Mouse (Mus musculus) cerebellum, postnatal 10 days (tissue): ENCODE data around the gene Pck2.

Experiments used
- DNase-seq, 2 experiments: peaks; one replicate each; pipeline ENCODE4 v3.0.0; 2021; ENCODE audit warnings: mixed read lengths in 2 of 2

Pck2 gene

DNA sequence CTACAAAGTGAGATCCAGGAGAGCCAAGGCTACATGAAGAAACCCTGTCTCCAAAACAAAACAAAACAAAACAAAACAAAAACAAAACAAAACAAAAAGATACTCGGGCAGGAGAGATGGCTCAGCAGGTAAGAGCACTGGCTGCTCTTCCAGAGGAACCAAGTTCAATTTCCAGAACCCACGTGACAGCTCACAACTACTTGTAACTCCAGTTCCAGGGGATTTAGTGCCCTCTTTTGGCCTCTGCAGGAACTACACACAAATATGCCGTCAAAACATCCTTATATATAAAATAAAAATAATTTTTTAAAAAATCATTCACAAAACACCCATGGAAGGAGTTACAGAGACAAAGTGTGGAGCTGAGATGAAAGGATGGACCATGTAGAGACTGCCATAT is 12.1 kb upstream of the Pck2 start:
- peak; percentile 54 to 71 for DNase-seq

- DNase-seq: peak; percentile 81 to 85
Observed at GRCm38 (mm10) chr14:55536116-55536745, 3.8 kb upstream of the Pck2 start.

DNA sequence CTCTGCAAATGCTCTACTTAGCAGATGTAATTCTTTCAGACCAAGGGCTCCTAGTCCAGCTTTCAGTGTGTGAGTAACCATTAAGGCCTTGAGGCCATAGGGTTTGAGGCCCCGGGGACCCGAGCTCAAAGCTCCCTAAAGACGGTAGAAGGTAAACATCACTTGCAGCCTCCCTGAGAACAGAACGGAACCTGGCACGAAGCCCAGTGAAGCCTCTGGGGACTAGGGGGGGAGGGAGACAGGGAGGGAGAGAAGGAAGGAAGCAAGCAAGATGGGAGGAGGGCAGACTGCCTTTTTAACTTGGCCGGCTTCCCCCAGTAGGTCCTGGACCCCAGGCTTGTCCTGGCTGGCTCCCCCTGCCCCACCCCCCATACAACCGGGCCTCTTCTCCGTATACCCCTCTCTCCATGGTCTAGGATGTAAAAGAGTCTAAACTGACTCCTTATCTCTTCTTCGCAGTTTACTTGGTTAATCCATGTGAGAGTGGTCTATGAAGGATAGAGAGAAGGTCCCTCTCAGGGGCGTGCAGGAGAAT is 788 bp downstream of the Pck2 start:
- peak; percentile 93 to 95 for DNase-seq

- DNase-seq: no peak
Observed at GRCm38 (mm10) chr14:55542268-55542667, 2.2 kb downstream of the Pck2 start.

GRCm38 (mm10) chr14:55544334-55544733 is 4.3 kb downstream of the Pck2 start:
- peak; percentile 72 to 76 for DNase-seq

DNA sequence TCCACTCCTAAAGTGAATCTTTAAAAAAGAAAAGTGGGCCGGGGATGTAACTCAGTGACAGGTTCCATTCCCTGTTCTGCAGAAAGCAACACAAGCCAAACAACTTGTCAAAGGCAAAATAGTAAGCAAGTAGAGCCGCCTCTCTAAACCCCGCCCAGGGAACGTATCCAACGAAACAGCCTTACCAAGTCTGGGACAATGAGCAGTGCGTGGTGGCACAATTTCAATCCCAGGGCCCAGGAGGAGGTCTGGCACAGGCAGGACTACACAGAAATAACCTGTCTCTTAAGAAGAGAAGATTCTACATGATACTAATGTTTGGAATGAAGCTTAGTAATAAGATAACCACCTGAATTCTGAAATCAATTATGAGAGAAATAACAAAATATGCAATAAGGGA is 10.1 kb downstream of the Pck2 start:
- DNase-seq: peak; percentile 49 to 50

DNA sequence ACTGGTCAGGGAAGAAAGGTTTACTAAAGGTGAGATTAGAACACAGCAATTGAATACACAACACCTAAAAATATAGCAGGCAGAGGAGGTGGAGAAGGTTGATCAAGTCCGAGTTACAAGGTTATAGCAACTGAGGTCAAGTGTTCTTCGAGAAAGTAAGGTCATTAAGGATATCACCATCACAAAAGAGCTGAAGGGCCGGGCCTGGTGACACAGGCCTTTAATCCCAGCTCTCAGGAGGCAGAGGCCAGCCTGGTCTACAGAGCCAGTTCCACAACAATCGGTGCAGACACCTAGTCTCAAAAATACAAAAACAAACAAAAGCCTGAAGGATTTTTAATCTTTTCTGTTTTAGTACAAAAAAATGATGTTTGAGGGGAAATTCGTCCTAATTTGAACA is 11.3 kb downstream of the Pck2 start:
- no peak for DNase-seq

GRCm38 (mm10) chr14:55551794-55552193 is 11.7 kb downstream of the Pck2 start:
- DNase-seq: no peak

DNA sequence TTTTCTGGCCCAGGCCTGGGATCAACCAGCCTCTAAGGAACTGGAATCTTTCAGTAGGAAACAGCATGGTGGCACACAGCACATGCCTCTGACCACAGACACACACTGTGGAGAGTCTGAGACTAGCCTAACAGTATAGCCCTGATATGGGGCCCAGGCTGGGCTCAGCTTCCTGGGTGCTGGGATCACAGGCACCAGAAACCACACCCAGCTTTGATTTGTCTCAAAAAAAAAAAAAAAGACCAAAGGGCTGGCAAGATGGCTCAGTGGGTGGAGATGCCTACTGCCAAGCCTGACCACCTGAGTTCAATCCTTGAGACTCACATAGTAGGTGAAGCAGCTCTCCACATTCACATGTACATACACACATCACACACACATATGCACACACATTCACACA is 14.6 kb downstream of the Pck2 start:
- no peak for DNase-seq

DNA sequence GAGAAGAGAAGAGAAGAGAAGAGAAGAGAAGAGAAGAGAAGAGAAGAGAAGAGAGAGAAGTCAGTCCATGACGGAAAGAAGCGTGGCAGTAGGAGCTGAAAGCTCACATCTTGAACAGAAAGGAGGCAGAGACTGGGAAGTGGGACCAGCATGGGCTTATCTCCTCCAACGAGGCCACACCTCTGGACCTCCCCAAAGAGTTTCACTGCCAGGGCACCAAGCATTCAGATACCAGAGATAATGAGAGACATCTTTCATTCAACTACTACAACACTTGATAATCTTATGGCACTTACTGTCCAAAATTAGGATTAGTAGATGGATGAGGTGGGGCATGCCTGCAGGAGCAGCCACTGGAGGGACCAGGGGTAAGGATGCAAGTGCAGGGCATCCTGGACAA is 15.7 kb downstream of the Pck2 start:
- DNase-seq: no peak

DNA sequence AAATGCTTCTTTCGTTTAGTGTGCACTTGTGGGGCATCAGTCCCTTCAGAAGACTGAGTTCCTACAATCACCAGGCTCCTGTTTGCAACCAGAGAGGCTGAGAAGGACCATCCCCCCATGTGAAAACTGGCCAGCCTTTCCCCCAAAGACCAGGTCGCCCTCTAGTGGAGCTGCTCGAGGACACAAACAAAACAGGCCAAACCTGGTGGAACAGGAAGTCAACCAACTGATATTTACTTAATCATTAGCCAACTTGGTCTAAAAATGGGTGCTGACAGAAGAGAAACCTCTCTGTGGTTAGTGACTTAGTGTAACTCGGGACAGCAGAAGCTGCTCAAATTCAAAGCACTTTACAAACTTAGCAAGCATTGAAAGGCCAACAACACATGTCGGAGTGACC is 16.9 kb downstream of the Pck2 start:
- DNase-seq: peak; percentile 93 to 95

- DNase-seq: no peak
Observed at GRCm38 (mm10) chr14:55557587-55557986, 17.5 kb downstream of the Pck2 start.

DNA sequence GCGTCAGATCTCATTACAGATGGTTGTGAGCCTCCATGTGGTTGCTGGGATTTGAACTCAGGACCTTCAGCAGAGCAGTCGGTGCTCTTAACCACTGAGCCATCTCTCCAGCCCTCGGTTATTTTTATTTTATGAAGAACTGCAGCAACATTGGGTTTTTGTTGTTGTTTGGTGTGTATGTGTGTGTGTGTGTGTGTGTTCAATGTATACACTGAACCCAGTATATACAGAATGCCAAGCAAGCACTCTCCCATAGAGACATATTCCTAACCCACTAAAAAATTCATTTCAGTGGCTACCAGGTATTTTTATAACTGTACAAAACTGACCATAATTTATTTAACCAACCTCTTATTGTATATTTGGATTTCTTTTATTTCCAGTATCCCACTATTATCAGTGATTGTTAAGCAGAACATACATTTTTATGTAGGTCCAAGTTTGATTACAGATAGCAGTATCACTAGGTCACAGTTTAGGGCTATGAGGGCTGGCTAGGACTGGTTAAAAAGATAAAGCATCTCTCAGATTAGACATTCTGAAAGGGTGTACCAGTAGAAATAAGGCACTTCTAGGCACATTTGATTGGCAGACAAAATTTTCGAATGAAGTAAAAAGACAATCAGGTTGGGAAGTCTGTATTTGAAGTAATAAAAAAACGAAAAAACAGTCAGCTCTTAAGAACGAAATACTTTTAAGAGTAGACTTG is 18.8 kb downstream of the Pck2 start:
- no peak for DNase-seq

GRCm38 (mm10) chr14:55559799-55560201 is 19.7 kb downstream of the Pck2 start, which contains the start of gene Dcaf11:
Gene Dcaf11, plus strand, starts transcription at chr14:55560006.
- DNase-seq: peak; percentile 94 to 96

- peak; percentile 99 for DNase-seq
Observed at GRCm38 (mm10) chr14:55560202-55561073, 20.4 kb downstream of the Pck2 start, which contains the start of gene A730061H03Rik. Gene A730061H03Rik, minus strand, starts transcription at chr14:55560406.

GRCm38 (mm10) chr14:55561860-55562259 is 21.8 kb downstream of the Pck2 start:
- DNase-seq: no peak

GRCm38 (mm10) chr14:55563249-55563648 is 23.2 kb downstream of the Pck2 start:
- no peak for DNase-seq

DNA sequence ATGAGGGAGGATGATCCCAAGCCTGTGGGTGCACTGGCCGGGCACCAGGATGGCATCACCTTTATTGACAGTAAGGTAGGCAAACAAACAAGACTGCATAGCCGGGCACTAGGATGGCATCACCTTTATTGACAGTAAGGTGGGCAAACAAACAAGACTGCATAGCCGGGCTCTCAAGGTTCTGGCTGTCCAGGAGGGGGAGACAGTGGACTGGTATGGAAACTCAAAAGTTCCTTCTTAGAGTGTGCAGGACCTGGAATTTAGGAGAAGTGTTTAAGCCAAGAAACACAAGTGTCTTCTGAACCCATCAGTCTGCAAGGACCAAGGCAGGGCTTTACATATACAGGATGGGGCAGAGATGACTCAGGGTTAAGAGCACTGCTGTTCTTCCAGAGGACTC is 25.7 kb downstream of the Pck2 start:
- DNase-seq: no peak

DNA sequence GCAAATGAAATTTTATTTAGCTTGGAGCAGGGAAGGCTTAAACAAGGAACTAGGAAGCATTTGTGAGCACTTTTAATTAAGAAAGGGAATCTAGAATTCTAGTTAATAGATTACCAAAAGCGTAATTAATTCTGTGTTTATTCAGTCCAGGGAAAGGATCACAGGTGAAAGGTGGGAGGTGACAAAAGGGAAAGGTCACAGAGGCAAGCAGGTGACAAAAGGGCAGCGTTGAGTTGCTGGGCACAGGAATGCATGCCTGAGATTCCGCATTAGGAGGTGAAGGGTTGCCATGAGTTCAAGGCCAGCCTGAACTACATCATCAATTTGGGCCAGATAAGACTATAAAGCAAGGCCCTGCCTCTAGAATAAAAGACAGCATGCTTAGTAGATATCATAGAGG is 27.4 kb downstream of the Pck2 start:
- DNase-seq: no peak

GRCm38 (mm10) chr14:55570588-55570987 is 30.5 kb downstream of the Pck2 start:
- DNase-seq: no peak

GRCm38 (mm10) chr14:55571760-55572159 is 31.7 kb downstream of the Pck2 start:
- DNase-seq: no peak

GRCm38 (mm10) chr14:55575302-55575701 is 35.2 kb downstream of the Pck2 start, which contains the start of gene Fitm1:
Gene Fitm1, plus strand, starts transcription at chr14:55575617.
- DNase-seq: no peak

DNA sequence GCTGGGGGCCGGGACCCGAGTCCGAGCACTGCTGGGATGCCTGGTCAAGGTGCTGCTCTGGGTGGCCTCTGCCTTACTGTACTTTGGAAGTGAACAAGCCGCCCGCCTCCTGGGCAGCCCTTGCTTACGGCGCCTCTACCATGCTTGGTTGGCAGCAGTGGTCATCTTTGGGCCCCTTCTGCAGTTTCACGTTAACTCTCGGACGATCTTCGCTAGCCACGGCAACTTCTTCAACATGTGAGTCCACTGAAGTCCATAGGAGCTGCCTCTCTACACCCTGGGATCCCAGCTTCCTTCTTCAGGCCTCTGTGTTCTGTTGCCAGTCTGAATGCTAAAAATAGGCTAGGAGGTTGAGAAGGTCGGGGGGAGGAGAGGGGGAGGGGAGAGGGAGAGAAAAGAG is 35.6 kb downstream of the Pck2 start:
- no peak for DNase-seq
